ENCODE assay signal across 8 mouse cellular contexts in genomic region chr4:88550161-88550945, GRCm38 (mm10). TPM values are rescaled to one million over a fixed set of nuclear protein-coding genes. Genes with fewer than 3 reads are reported as not detected.
DNase-seq lines count a peak whose midpoint lies in the region; ATAC-seq and TF ChIP-seq lines count a peak whose summit lies in the region.

No protein-coding gene starts in this region.

- H3K4me3 ChIP-seq in forebrain, embryonic 16.5 days (replicated peaks; ENCODE audit: low read length): peak overlapping the region; percentile 18
- peak overlapping the region; percentile 68 for H3K4me3 ChIP-seq in lung, adult 2 months (replicated peaks; ENCODE audit: extremely low read depth, low read depth, low read length)
- peak overlapping the region; percentile 23 for H3K4me3 ChIP-seq in neural tube, embryonic 15.5 days (replicated peaks)

- H3K9me3 ChIP-seq in forebrain, embryonic 16.5 days (ENCODE audit: control insufficient read depth, low read length): no peaks in the 10 kb centered on the region
- H3K9me3 ChIP-seq in neural tube, embryonic 15.5 days (replicated peaks): no peaks in the 10 kb centered on the region

- no peaks in the 10 kb centered on the region for H3K27me3 ChIP-seq in forebrain, embryonic 16.5 days (replicated peaks; ENCODE audit: control insufficient read depth, insufficient read depth, low read length)
- no peaks in the 10 kb centered on the region for H3K27me3 ChIP-seq in neural tube, embryonic 15.5 days (replicated peaks)

- H3K4me2 ChIP-seq in forebrain, embryonic 16.5 days (ENCODE audit: low read length): peak overlapping the region; percentile 43
- H3K4me2 ChIP-seq in neural tube, embryonic 15.5 days: peak overlapping the region; percentile 43

- peak; percentile 89 for TF ChIP-seq CTCF in lung, adult 2 months (IDR thresholded peaks at IDR 0.05; ENCODE audit: insufficient read depth, low read length)

- peak; percentile 68 for ATAC-seq in forebrain, embryonic 16.5 days
- ATAC-seq in neural tube, embryonic 15.5 days (ENCODE audit: low FRiP score): peak; percentile 47; the same call in 1 of the 2 replicates

- no peaks in the 10 kb centered on the region for H3K36me3 ChIP-seq in forebrain, embryonic 16.5 days (ENCODE audit: control insufficient read depth, insufficient read depth)
- H3K36me3 ChIP-seq in neural tube, embryonic 15.5 days: no peaks in the 10 kb centered on the region

- no peak overlapping the region for H3K9ac ChIP-seq in forebrain, embryonic 16.5 days (replicated peaks; ENCODE audit: low read depth, low read length)
- H3K9ac ChIP-seq in neural tube, embryonic 15.5 days (replicated peaks): no peak overlapping the region

- intact Hi-C loops in heart, postnatal 36 days (cut with DNase I): loop anchor here (2.0 kb wide), 1 partner anchor 90 kb away; no protein-coding TSS in a partner anchor

- no peak for TF ChIP-seq POLR2A in lung, adult 2 months (IDR thresholded peaks at IDR 0.05; ENCODE audit: borderline replicate concordance, extremely low read depth, low read depth, low read length)

- peak; percentile 87 for DNase-seq in MEL-GATA-1-ER (ENCODE audit: extremely low read depth, low read depth)
- peak; percentile 64 to 67 for DNase-seq in cerebellum, adult 18-20 months
- DNase-seq in heart, postnatal 36 days: peak; percentile 74 to 83
- peak; percentile 14 to 78 for DNase-seq in layer of hippocampus, adult 18-20 months (ENCODE audit: low spot score in 2 of 2)
- DNase-seq in lung, adult 2 months: peak; percentile 72
- peak; percentile 85 for DNase-seq in testis, postnatal 10 days (ENCODE audit: low spot score)

- WGBS in forebrain, embryonic 16.5 days: 32% methylated on average over 22 of the region's 22 CpGs
- 15% methylated on average over 22 of the region's 22 CpGs for WGBS in lung, adult 2 months
- 35% methylated on average over 22 of the region's 22 CpGs for WGBS in neural tube, embryonic 15.5 days

- no peaks in the 10 kb centered on the region; the same call in 1 of the 2 replicates for H3K4me1 ChIP-seq in forebrain, embryonic 16.5 days (replicated peaks; ENCODE audit: control insufficient read depth, insufficient read depth, low read length)
- H3K4me1 ChIP-seq in lung, adult 2 months (ENCODE audit: control insufficient read depth, insufficient read depth, low read length): no peaks in the 10 kb centered on the region
- no peaks in the 10 kb centered on the region for H3K4me1 ChIP-seq in neural tube, embryonic 15.5 days

- H3K27ac ChIP-seq in forebrain, embryonic 16.5 days (ENCODE audit: low read length): no peak overlapping the region
- no peak overlapping the region for H3K27ac ChIP-seq in neural tube, embryonic 15.5 days (replicated peaks)

RNA-seq across cellular contexts. Expression of gene Ifna15, which starts 7.7 kb away (rescaled TPM):
- not detected in 2 replicates for polyA plus RNA-seq in forebrain, embryonic 16.5 days (2015; fragmentation: Nextera tagmentation; extraction: Ambion mirVana)
- not detected for total RNA-seq in heart, postnatal 36 days (2021)
- total RNA-seq in layer of hippocampus, adult 18-20 months (2021): not detected
- polyA plus RNA-seq in lung, adult 2 months (2012; rRNA removed): not detected in 2 replicates
- polyA plus RNA-seq in neural tube, embryonic 15.5 days (2015; fragmentation: Nextera tagmentation; extraction: Ambion mirVana): not detected in 2 replicates

RNA-seq across cellular contexts. Expression of gene Ifna14, which starts 21.2 kb away (rescaled TPM):
- not detected in 2 replicates for polyA plus RNA-seq in forebrain, embryonic 16.5 days (2015; fragmentation: Nextera tagmentation; extraction: Ambion mirVana)
- not detected for total RNA-seq in heart, postnatal 36 days (2021)
- not detected for total RNA-seq in layer of hippocampus, adult 18-20 months (2021)
- polyA plus RNA-seq in lung, adult 2 months (2012; rRNA removed): not detected in 2 replicates
- not detected in 2 replicates for polyA plus RNA-seq in neural tube, embryonic 15.5 days (2015; fragmentation: Nextera tagmentation; extraction: Ambion mirVana)

RNA-seq across cellular contexts. Expression of gene Ifnb1, which starts 27.8 kb away (rescaled TPM):
- not detected in 2 replicates for polyA plus RNA-seq in forebrain, embryonic 16.5 days (2015; fragmentation: Nextera tagmentation; extraction: Ambion mirVana)
- not detected for total RNA-seq in heart, postnatal 36 days (2021)
- not detected for total RNA-seq in layer of hippocampus, adult 18-20 months (2021)
- not detected in 2 replicates for polyA plus RNA-seq in lung, adult 2 months (2012; rRNA removed)
- not detected in 2 replicates for polyA plus RNA-seq in neural tube, embryonic 15.5 days (2015; fragmentation: Nextera tagmentation; extraction: Ambion mirVana)

RNA-seq across cellular contexts. Expression of gene Ifna9, which starts 41.8 kb away (rescaled TPM):
- polyA plus RNA-seq in forebrain, embryonic 16.5 days (2015; fragmentation: Nextera tagmentation; extraction: Ambion mirVana): not detected in 2 replicates
- not detected for total RNA-seq in heart, postnatal 36 days (2021)
- not detected for total RNA-seq in layer of hippocampus, adult 18-20 months (2021)
- polyA plus RNA-seq in lung, adult 2 months (2012; rRNA removed): not detected in 2 replicates
- not detected in 2 replicates for polyA plus RNA-seq in neural tube, embryonic 15.5 days (2015; fragmentation: Nextera tagmentation; extraction: Ambion mirVana)

RNA-seq across cellular contexts. Expression of gene Ifna12, which starts 52.8 kb away (rescaled TPM):
- not detected in 2 replicates for polyA plus RNA-seq in forebrain, embryonic 16.5 days (2015; fragmentation: Nextera tagmentation; extraction: Ambion mirVana)
- not detected for total RNA-seq in heart, postnatal 36 days (2021)
- total RNA-seq in layer of hippocampus, adult 18-20 months (2021): not detected
- not detected in 2 replicates for polyA plus RNA-seq in lung, adult 2 months (2012; rRNA removed)
- polyA plus RNA-seq in neural tube, embryonic 15.5 days (2015; fragmentation: Nextera tagmentation; extraction: Ambion mirVana): not detected in 2 replicates

Comparison
In these comparisons a context has a peak if more than half of its experiments do, and no peak if none do; other contexts are left out.
1. H3K4me3 ChIP-seq: peak in every context shown above with its lines; median percentile 68 in lung, adult 2 months; 23 in neural tube, embryonic 15.5 days; 18 in forebrain, embryonic 16.5 days.